Mouse (Mus musculus) stomach, embryonic 16.5 days (tissue): ENCODE results near the gene Mgst1. TPM values are rescaled to one million over a fixed set of nuclear protein-coding genes. Genes with fewer than 3 reads are reported as not detected.
A peak's percentile ranks its signal among the peaks of the same experiment; 100 is the strongest.

Experiments
- ATAC-seq: fragments of 200-750 bp; cut with Nextera tagmentation; 2 replicates; pipeline ENCODE4 v1.8.0; 2017; ENCODE audit warnings: moderate number of reproducible peaks, moderate TSS enrichment; ENCODE audit not compliant: insufficient read depth, low FRiP score
- H3K27ac ChIP-seq: fragments of 300-500 bp; sonication (generic); 2 replicates; pipeline ENCODE4 v1.5.1; 2014; ENCODE audit warnings: low read length
- H3K27me3 ChIP-seq: fragments of 300-500 bp; sonication (generic); 2 replicates; pipeline ENCODE4 v1.6.1; 2014; ENCODE audit warnings: low read length, control low read depth, mixed read lengths; ENCODE audit not compliant: control insufficient read depth, insufficient read depth
- H3K36me3 ChIP-seq: fragments of 300-500 bp; sonication (generic); 2 replicates; pipeline ENCODE4 v1.6.1; 2014; ENCODE audit warnings: low read length; ENCODE audit not compliant: control insufficient read depth, insufficient read depth
- H3K4me1 ChIP-seq: fragments of 300-500 bp; sonication (generic); 2 replicates; pipeline ENCODE4 v1.6.1; 2014; ENCODE audit warnings: low read length, control low read depth, mixed read lengths; ENCODE audit not compliant: control insufficient read depth, insufficient read depth
- H3K4me2 ChIP-seq: fragments of 300-500 bp; sonication (generic); 2 replicates; pipeline ENCODE4 v1.6.1; 2014; ENCODE audit warnings: low read depth, low read length, mixed read lengths
- H3K4me3 ChIP-seq: fragments of 300-500 bp; sonication (generic); replicated peaks from 2 replicates; pipeline ENCODE4 v1.5.1; 2014; ENCODE audit warnings: mild to moderate bottlenecking, low read length
- H3K9ac ChIP-seq: fragments of 300-500 bp; sonication (generic); 2 replicates; pipeline ENCODE4 v1.6.1; 2014; ENCODE audit warnings: low read length
- H3K9me3 ChIP-seq: fragments of 300-500 bp; sonication (generic); replicated peaks from 2 replicates; pipeline ENCODE4 v1.6.1; 2016; ENCODE audit warnings: low read length, control low read depth; ENCODE audit not compliant: control insufficient read depth
- WGBS: fragments of 180-500 bp; shearing (Covaris S2); extraction: QIAGEN DNeasy Blood & Tissue Kit; methylation state at CpG from one replicate; pipeline ENCODE4 v1.1.7; 2014; 5-methylcytosine and 5-hydroxymethylcytosine counted together
- polyA plus RNA-seq: library from polyadenylated mRNA; unstranded; fragments of >200 nt; fragmentation: Nextera tagmentation; extraction: Ambion mirVana; gene quantifications from 2 replicates; pipeline ENCODE4 v1.2.1, GENCODE M21; 2015

Mgst1 gene
- polyA plus RNA-seq, 1 experiment from 2014 or later = 281 TPM

DNA sequence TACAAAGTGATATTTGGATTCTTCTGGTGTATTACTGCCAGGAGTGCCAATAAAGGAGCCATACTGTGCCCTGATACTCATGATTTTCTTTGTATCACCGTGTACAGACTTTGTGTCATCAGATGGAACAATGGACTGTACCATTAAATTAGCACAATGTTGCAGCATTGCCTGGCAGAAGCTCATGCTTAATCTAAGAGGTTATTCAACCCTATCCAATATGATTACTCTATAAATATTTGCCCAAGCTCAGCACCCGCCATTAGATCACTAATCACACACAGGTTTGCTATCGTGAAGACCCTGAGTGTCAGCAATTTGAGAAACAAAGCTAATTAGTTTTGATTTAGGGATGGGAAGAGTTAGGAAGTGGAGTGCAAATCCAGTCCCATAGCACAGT is 9.6 kb upstream of the Mgst1 start:
- no peak overlapping the region for H3K9ac ChIP-seq
- no peak overlapping the region for H3K27ac ChIP-seq
- H3K4me3 ChIP-seq = no peak overlapping the region
- no peaks in the 10 kb centered on the region for H3K36me3 ChIP-seq
- H3K4me2 ChIP-seq = no peak overlapping the region
- ATAC-seq = no peak
- H3K4me1 ChIP-seq = peaks cover 4% of the 10 kb centered on the region; the same call in 1 of the 2 replicates
- H3K27me3 ChIP-seq = no peaks in the 10 kb centered on the region
- WGBS = 56% methylated on average over 3 of the region's 3 CpGs
- H3K9me3 ChIP-seq = no peaks in the 10 kb centered on the region

DNA sequence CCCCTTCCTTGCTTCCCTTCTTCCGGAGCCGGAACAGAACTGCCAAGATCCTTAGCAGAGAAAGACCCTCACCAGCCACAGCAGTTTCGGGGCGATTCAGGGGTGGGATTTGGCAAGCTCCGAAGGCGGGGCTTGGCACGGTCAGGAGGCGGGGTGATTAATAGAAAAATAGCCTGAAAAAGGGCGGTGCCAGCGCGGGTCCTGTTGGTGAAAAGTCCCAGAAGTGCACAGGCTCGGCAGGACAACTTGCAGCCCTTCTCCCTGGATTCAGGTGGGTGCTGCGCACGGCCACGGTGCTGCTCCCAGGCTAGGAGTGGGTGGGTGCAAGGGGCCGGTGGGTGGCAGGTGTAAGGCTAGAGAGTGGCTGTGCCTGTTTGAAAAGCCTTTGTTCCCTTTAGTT is 220 bp downstream of the Mgst1 start:
- Histone ChIP-seq H3K4me1 (peaks cover 15% of the 10 kb centered on the region), H3K9ac (peak overlapping the region; percentile 76), H3K27ac (peak overlapping the region; percentile 88), H3K4me2 (peak overlapping the region; percentile 76), H3K4me3 (peak overlapping the region; percentile 62), H3K9me3 (no peaks in the 10 kb centered on the region), H3K36me3 (no peaks in the 10 kb centered on the region), H3K27me3 (no peaks in the 10 kb centered on the region)
- peak; percentile 77; the same call in 1 of the 2 replicates for ATAC-seq
- WGBS = 0% methylated on average over 16 of the region's 16 CpGs

DNA sequence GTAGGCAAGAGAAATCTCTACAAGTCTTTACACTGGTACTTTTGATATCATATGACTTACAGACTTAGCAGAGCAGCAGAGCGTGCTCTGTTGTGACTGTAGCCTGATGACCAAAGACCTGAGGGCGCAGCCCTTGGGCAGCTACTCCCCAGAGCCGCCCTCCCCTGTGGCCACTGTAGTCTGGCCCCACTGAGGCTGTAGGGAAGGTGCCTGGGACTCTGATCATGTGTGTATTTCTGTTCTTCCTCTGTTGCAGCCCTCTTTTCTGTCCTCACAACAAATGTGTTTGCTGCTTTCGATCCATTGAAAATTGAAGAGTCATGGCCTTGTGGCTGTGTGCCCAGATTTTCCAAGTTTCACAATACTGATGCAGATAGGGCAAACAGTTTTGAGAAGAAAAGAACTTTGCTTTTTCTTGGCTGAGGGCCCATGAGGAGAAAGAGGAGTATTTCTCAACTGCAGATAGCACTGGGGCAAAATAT is 1.0 kb downstream of the Mgst1 start:
- WGBS = 34% methylated on average over 4 of the region's 4 CpGs
- Histone ChIP-seq H3K4me2 (peak overlapping the region; percentile 76), H3K9me3 (no peaks in the 10 kb centered on the region), H3K4me1 (peaks cover 15% of the 10 kb centered on the region), H3K27me3 (no peaks in the 10 kb centered on the region), H3K36me3 (no peaks in the 10 kb centered on the region), H3K27ac (peak overlapping the region; percentile 88), H3K4me3 (peak overlapping the region; percentile 62), H3K9ac (peak overlapping the region; percentile 76)
- peak; percentile 45; the same call in 1 of the 2 replicates for ATAC-seq

DNA sequence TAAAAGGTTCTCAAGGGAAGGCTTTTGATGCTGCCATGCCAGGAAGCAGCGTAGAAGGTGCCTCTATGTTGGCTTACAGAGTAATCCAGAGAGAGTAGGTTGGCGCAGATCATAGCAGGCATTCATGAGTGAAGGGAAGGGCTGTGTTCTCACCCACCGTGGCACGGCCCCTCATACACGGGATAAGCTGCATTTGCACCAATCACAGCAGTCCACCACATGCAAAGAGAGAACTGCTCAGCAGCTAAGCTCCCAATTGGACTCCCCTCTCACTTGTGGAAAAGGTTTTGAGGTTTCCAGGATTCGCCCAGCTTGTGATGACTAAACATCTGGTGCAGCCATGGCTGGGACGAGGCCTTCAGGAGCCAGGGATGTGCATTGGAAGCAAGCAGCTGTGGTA is 2.5 kb downstream of the Mgst1 start:
- Histone ChIP-seq H3K27me3 (no peaks in the 10 kb centered on the region), H3K4me2 (peak overlapping the region; percentile 76; the same call in 1 of the 2 replicates), H3K4me3 (no peak overlapping the region), H3K4me1 (peaks cover 15% of the 10 kb centered on the region), H3K27ac (peak overlapping the region; percentile 2; the same call in 1 of the 2 replicates), H3K36me3 (no peaks in the 10 kb centered on the region), H3K9ac (no peak overlapping the region), H3K9me3 (no peaks in the 10 kb centered on the region)
- no peak for ATAC-seq
- WGBS = 74% methylated on average over 7 of the region's 7 CpGs

DNA sequence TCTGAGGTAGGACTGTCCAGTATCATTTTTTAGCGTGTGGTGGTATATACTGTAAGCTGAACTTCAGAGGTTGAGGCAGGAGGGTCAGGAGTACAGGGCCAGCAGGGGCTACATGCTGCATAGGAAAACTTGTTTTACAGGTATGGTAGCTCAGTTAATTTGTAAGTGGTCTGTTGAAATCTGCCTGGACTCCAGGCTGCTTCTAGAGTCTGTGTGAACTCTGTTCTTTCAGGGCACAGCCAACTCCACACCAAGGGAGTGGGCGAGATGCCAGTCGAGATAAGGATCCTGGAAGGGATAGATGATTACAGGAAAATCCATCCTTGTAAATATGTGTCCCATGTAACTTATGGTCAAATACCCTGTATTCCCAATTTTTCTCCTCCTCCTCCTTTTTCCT is 3.3 kb downstream of the Mgst1 start:
- 48% methylated on average over 3 of the region's 3 CpGs for WGBS
- ATAC-seq = peak; percentile 72
- no peaks in the 10 kb centered on the region for H3K36me3 ChIP-seq
- peaks cover 15% of the 10 kb centered on the region for H3K4me1 ChIP-seq
- H3K9ac ChIP-seq = no peak overlapping the region
- H3K9me3 ChIP-seq = no peaks in the 10 kb centered on the region
- peak overlapping the region; percentile 76; the same call in 1 of the 2 replicates for H3K4me2 ChIP-seq
- H3K27me3 ChIP-seq = no peaks in the 10 kb centered on the region
- H3K27ac ChIP-seq = peak overlapping the region; percentile 2
- H3K4me3 ChIP-seq = no peak overlapping the region

DNA sequence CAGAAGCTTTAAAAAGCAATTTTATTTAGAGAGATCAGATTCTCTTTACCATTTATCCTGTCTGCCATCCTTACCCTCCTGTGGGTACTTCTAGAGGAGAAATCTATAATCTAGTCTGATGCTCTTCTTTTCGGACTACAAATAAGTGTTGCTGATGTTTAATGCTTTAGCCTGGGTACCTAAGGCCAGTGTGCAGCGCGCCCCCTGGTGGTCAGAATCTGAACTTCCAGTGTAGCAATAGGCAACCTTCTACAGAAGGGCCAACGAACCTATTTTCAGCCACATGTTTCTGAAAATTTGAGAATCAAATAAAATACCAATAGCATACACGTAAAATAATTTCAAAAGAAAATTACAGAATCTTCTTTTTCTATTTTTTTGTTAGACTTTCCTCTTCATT is 13.0 kb downstream of the Mgst1 start:
- no peaks in the 10 kb centered on the region for H3K27me3 ChIP-seq
- WGBS = 28% methylated on average over 5 of the region's 5 CpGs
- no peaks in the 10 kb centered on the region for H3K9me3 ChIP-seq
- H3K36me3 ChIP-seq = peaks cover 12% of the 10 kb centered on the region
- H3K27ac ChIP-seq = no peak overlapping the region
- H3K4me3 ChIP-seq = no peak overlapping the region
- ATAC-seq = no peak
- no peak overlapping the region for H3K9ac ChIP-seq
- H3K4me1 ChIP-seq = no peaks in the 10 kb centered on the region
- H3K4me2 ChIP-seq = no peak overlapping the region

DNA sequence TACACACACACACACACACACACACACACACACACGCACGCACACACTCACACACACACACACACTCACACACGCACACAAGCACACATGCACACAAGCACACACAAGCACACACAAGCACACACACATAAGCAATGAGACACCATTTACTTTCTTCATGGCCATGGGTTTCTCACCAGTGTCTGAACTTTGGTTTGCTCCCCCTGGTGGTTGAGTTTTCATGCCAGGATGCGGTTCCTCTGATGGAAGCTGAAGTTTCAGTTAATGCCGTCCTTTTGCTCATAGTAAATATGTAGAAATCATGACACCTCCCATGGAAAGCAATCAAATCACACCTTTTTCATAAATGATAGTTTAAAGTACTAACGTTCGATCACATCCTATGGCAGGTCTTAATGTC is 23.8 kb downstream of the Mgst1 start:
- Histone ChIP-seq H3K9ac (no peak overlapping the region), H3K9me3 (no peaks in the 10 kb centered on the region), H3K36me3 (no peaks in the 10 kb centered on the region), H3K4me1 (no peaks in the 10 kb centered on the region), H3K4me2 (no peak overlapping the region), H3K4me3 (no peak overlapping the region), H3K27me3 (no peaks in the 10 kb centered on the region), H3K27ac (no peak overlapping the region)
- WGBS = 76% methylated on average over 7 of the region's 7 CpGs
- no peak for ATAC-seq

DNA sequence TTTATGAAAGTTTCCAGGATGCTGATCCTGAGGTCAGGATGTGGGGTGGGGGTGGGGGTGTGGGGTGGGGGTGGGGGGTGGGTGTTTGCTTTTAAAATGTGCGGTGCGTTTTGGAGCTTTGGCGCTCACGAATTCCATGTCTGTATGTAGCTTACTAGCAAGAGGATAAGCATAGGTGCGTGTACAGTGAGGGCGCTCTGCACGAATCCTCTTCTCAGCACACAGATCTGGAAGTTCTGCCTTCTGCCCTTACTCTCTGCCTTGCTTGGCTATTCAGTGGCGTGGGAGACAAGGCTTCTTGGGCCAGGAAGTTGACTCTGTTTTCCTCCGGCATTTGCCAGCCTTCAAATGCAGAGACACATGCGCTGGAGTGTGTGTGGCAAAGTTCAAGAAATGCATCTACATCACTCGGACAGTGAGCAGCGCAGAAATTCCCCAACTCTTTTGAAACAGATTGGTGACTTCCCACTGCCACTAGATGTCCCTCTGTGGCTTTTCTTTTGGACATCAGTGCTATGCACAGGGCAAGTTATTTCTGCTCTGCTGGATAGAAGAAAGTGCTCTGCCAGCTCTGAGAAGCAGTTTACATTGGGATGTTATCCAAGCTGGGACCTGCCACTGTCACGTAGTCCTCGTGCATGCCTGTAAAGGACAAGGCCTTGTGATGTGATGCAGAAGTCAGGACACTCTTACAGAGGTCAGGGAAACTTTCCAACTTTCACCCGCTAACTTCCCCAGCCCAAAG is 31.5 kb downstream of the Mgst1 start:
- Histone ChIP-seq H3K4me3 (no peak overlapping the region), H3K27me3 (no peaks in the 10 kb centered on the region), H3K9me3 (no peaks in the 10 kb centered on the region), H3K27ac (no peak overlapping the region), H3K4me1 (no peaks in the 10 kb centered on the region), H3K36me3 (no peaks in the 10 kb centered on the region), H3K9ac (no peak overlapping the region), H3K4me2 (no peak overlapping the region)
- peak; percentile 86 for ATAC-seq
- WGBS = 52% methylated on average over 15 of the region's 15 CpGs
